Mouse (Mus musculus): ENCODE data around the gene Olfr659. TPM values are rescaled to one million over a fixed set of nuclear protein-coding genes. Genes with fewer than 3 reads are reported as not detected.
A peak's percentile ranks its signal among the peaks of the same experiment; 100 is the strongest.

The Olfr659 gene
- total RNA-seq (2021), result not detected
- long read RNA-seq, experiment 1, result 0 reads
- long read RNA-seq, experiment 2, result 0 reads

- DNase-seq, result no peak
- intact Hi-C loops (cut with DNase I; ENCODE audit: low total_unique reads), result no loop called here
Measured at GRCm38 (mm10) chr7:104666453-104666852, at the start of gene Olfr659. Olfr659 (plus strand) TSS chr7:104666753.

- intact Hi-C loops (cut with DNase I; ENCODE audit: low total_unique reads), result no loop called here
- DNase-seq, result no peak
Measured at GRCm38 (mm10) chr7:104624494-104624893, 42.1 kb upstream of the Olfr659 start, which contains the start of gene Olfr657. Olfr657 (plus strand) TSS chr7:104624794.

- DNase-seq, result peak; percentile 3
- intact Hi-C loops (cut with DNase I; ENCODE audit: low total_unique reads), result no loop called here
Measured at GRCm38 (mm10) chr7:104646841-104647482, 19.6 kb upstream of the Olfr659 start, which contains the start of gene Olfr658. Olfr658 (minus strand) TSS chr7:104647305.

GRCm38 (mm10) chr7:104686201-104686600 is 19.6 kb downstream of the Olfr659 start, which contains the start of gene Olfr661:
Olfr661 (plus strand) TSS chr7:104686501.
- intact Hi-C loops (cut with DNase I; ENCODE audit: low total_unique reads), result no loop called here
- DNase-seq, result no peak

Other genes with a start within 250 kb of the Olfr659 start
- gene Trim30a, start 201.6 kb upstream of the Olfr659 start, total RNA-seq (2021), result under 1 TPM; 0.72 to 0.80 TPM
- under 1 TPM; 0.49 to 0.51 TPM for gene Trim30d, start 158.9 kb upstream of the Olfr659 start, total RNA-seq (2021)
- gene Olfr651, start 116.6 kb upstream of the Olfr659 start, total RNA-seq (2021), result not detected
- not detected for gene Olfr652, start 105.9 kb upstream of the Olfr659 start, total RNA-seq (2021)
- gene Olfr653, start 89.4 kb upstream of the Olfr659 start, total RNA-seq (2021), result not detected
- gene Olfr654, start 79.7 kb upstream of the Olfr659 start, total RNA-seq (2021), result not detected
- not detected for gene Olfr655, start 65.0 kb upstream of the Olfr659 start, total RNA-seq (2021)
- not detected for gene Olfr656, start 52.8 kb upstream of the Olfr659 start, total RNA-seq (2021)
- not detected for gene Olfr657, start 42.0 kb upstream of the Olfr659 start, total RNA-seq (2021)
- gene Olfr658, start 19.4 kb upstream of the Olfr659 start, total RNA-seq (2021), result not detected
- not detected for gene Olfr661, start 19.7 kb downstream of the Olfr659 start, total RNA-seq (2021)
- gene Usp17le, start 110.7 kb downstream of the Olfr659 start, total RNA-seq (2021), result not detected
- not detected for gene Usp17lb, start 175.8 kb downstream of the Olfr659 start, total RNA-seq (2021)
- gene Usp17la, start 190.3 kb downstream of the Olfr659 start, total RNA-seq (2021), result not detected
- gene Olfr665, start 211.3 kb downstream of the Olfr659 start, total RNA-seq (2021), result not detected
- gene Olfr666, start 229.2 kb downstream of the Olfr659 start, total RNA-seq (2021), result not detected